8 mouse cellular contexts compared by ENCODE assay signal in the genomic region with DNA sequence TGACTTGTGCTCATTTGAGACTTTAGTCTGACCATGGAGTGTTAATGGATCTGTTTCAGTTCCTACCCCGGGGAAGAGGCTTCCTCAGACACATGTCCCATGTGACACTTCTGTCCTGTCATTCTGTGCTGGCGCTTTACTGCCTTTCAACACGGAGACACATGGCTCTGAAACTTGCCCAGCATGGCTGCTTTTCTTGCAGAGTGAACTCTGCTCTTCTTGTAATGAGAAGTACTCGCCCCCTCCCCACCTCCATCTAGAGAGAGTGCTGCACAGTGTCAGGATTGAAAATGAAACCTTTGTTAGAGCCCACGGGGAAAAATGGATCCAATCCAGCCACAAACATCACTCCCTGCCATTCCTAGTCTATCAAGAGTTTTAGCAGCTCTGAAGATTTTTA.
DNase-seq lines count a peak whose midpoint lies in the region; ATAC-seq lines count a peak whose summit lies in the region.
"Had no signal": no experiment of that assay in that cellular context is flagged by ENCODE, and none has a peak within 500 bp of the region (broad histone marks: within the 10 kb centered on the region; RNA-seq: fewer than 3 reads in every experiment).

No protein-coding gene starts in this region.

- no peak overlapping the region for H3K4me3 ChIP-seq in limb, embryonic 12.5 days (replicated peaks)
- no peak overlapping the region for H3K4me3 ChIP-seq in limb, embryonic 10.5 days

- no peak for DNase-seq in limb, embryonic 10.5 days (ENCODE audit: low spot score)
- peak; percentile 3 for DNase-seq in embryo, embryonic 11.5 days (ENCODE audit: low read depth, low spot score)
- peak; percentile 51 to 57 for DNase-seq in heart, adult 9 months (ENCODE audit: low spot score in 2 of 2)
- DNase-seq in lung, postnatal 10 days = peak; percentile 35
- no peak for DNase-seq in spleen, postnatal 36 days (ENCODE audit: low spot score in 2 of 2)
- DNase-seq: cerebellum, adult 18-20 months had no signal

- 38% methylated on average over 5 of the region's 5 CpGs for WGBS in limb, embryonic 12.5 days
- WGBS in limb, embryonic 10.5 days = 66% methylated on average over 5 of the region's 5 CpGs

- H3K4me2 ChIP-seq in limb, embryonic 12.5 days = no peak overlapping the region

- peaks cover 29% of the 10 kb centered on the region for H3K4me1 ChIP-seq in limb, embryonic 12.5 days (replicated peaks)
- H3K4me1 ChIP-seq in limb, embryonic 10.5 days = peaks cover 25% of the 10 kb centered on the region

- no peaks in the 10 kb centered on the region for H3K27me3 ChIP-seq in limb, embryonic 12.5 days
- no peaks in the 10 kb centered on the region for H3K27me3 ChIP-seq in limb, embryonic 10.5 days (ENCODE audit: low read depth, poor library complexity, severe bottlenecking)

- ATAC-seq in limb, embryonic 12.5 days (ENCODE audit: insufficient number of reproducible peaks, insufficient read depth, low FRiP score, low TSS enrichment, low read depth) = no peak
- ATAC-seq in granulocyte monocyte progenitor cell, adult 5-6 weeks (replicated peaks; ENCODE audit: poor library complexity, severe bottlenecking) = no peak; the same call in 1 of the 2 replicates

- H3K36me3 ChIP-seq in limb, embryonic 12.5 days = peaks cover 22% of the 10 kb centered on the region
- H3K36me3 ChIP-seq in limb, embryonic 10.5 days = peaks cover 45% of the 10 kb centered on the region

- H3K9ac ChIP-seq in limb, embryonic 12.5 days (replicated peaks) = no peak overlapping the region

- H3K27ac ChIP-seq in limb, embryonic 12.5 days = peak overlapping the region; percentile 69; the same call in 1 of the 2 replicates
- H3K27ac ChIP-seq in limb, embryonic 10.5 days = no peak overlapping the region

- no peaks in the 10 kb centered on the region for H3K9me3 ChIP-seq in limb, embryonic 12.5 days
- no peaks in the 10 kb centered on the region for H3K9me3 ChIP-seq in limb, embryonic 10.5 days (replicated peaks)

Comparison
In these comparisons a context has a peak if more than half of its experiments do, and no peak if none do; other contexts are left out.
1. DNase-seq: peak in embryo, embryonic 11.5 days (single experiment), heart, adult 9 months (2 of 2) and lung, postnatal 10 days (single experiment); none in limb, embryonic 10.5 days (single experiment) and spleen, postnatal 36 days (0 of 2).